Comparison of ENCODE assay signal across 9 mouse cellular contexts in the genomic region with DNA sequence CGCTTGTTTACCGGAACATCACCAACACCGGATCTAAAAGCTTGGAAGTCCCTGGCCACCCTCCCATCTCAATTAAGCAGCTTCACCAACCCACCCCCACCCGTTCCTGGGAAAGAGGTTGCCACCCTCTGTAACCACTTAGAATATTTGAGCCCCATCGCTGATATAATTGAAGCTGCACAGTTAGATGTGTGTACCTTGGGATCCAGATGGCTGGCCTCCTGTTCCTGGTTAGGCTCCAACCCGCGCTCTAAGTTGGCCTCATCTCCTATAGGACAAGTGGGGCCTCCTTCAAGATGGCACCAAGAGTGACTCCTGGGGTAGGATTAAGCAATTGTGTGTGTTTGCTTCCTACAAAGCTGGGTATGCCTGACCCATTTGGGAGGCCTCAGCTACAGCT.
DNase-seq lines count a peak whose midpoint lies in the region; ATAC-seq and TF ChIP-seq lines count a peak whose summit lies in the region.
"Had no signal": no experiment of that assay in that cellular context is flagged by ENCODE, and none has a peak within 500 bp of the region (broad histone marks: within the 10 kb centered on the region; RNA-seq: fewer than 3 reads in every experiment).

No protein-coding gene starts in this region.

- H3K9me3 ChIP-seq in heart, embryonic 13.5 days = no peaks in the 10 kb centered on the region
- H3K9me3 ChIP-seq in hindbrain, postnatal 0 days (ENCODE audit: low read length) = no peaks in the 10 kb centered on the region

- TF ChIP-seq POLR2A in testis, adult 2 months (IDR thresholded peaks at IDR 0.05; ENCODE audit: control insufficient read depth, low read depth, low read length) = no peak

- no peak overlapping the region for H3K27ac ChIP-seq in heart, embryonic 13.5 days (replicated peaks)
- H3K27ac ChIP-seq in testis, adult 2 months (ENCODE audit: control insufficient read depth, insufficient read depth, low read depth, low read length) = no peak overlapping the region
- H3K27ac ChIP-seq in hindbrain, postnatal 0 days = peak overlapping the region; percentile 51; the same call in 1 of the 2 replicates

- H3K4me2 ChIP-seq in heart, embryonic 13.5 days = peak overlapping the region; percentile 52
- no peak overlapping the region for H3K4me2 ChIP-seq in hindbrain, postnatal 0 days (ENCODE audit: low read depth, low read length)

- H3K36me3 ChIP-seq in heart, embryonic 13.5 days = no peaks in the 10 kb centered on the region
- H3K36me3 ChIP-seq in testis, adult 2 months (ENCODE audit: control insufficient read depth, insufficient read depth, low read length) = no peaks in the 10 kb centered on the region
- H3K36me3 ChIP-seq in hindbrain, postnatal 0 days (ENCODE audit: insufficient read depth, low read length) = no peaks in the 10 kb centered on the region

- no peaks in the 10 kb centered on the region for H3K27me3 ChIP-seq in heart, embryonic 13.5 days (replicated peaks)
- no peaks in the 10 kb centered on the region for H3K27me3 ChIP-seq in testis, adult 2 months (ENCODE audit: control insufficient read depth, insufficient read depth, low read length)
- no peaks in the 10 kb centered on the region for H3K27me3 ChIP-seq in hindbrain, postnatal 0 days (ENCODE audit: insufficient read depth, low read length)

- peak overlapping the region; percentile 56; the same call in 1 of the 2 replicates for H3K9ac ChIP-seq in heart, embryonic 13.5 days
- no peak overlapping the region for H3K9ac ChIP-seq in hindbrain, postnatal 0 days (replicated peaks; ENCODE audit: low read length)

- H3K4me1 ChIP-seq in heart, embryonic 13.5 days = peaks cover 21% of the 10 kb centered on the region
- peaks cover 11% of the 10 kb centered on the region for H3K4me1 ChIP-seq in testis, adult 2 months (ENCODE audit: control insufficient read depth, insufficient read depth, low read length)
- H3K4me1 ChIP-seq in hindbrain, postnatal 0 days (ENCODE audit: insufficient read depth, low read length) = 0 out of 2 replicates have a peak, but pooled peaks cover 4% of the 10 kb centered on the region

- WGBS in heart, embryonic 13.5 days = 48% methylated on average over 7 of the region's 7 CpGs
- 40% methylated on average over 7 of the region's 7 CpGs for WGBS in hindbrain, postnatal 0 days

- no peak for DNase-seq in heart, postnatal 4 days
- no peak for DNase-seq in testis, postnatal 10 days (ENCODE audit: low spot score)
- peak; percentile 24 for DNase-seq in hindbrain, postnatal 0 days (ENCODE audit: low spot score)
- no peak for DNase-seq in right cerebral cortex, postnatal 4 days
- DNase-seq in urinary bladder, postnatal 14 days (ENCODE audit: low spot score) = no peak
- DNase-seq in yolk sac, embryonic 10.5 days (ENCODE audit: low spot score) = no peak
- DNase-seq: adrenal gland, postnatal 25 days had no signal

- no peak for TF ChIP-seq CTCF in testis, adult 2 months (IDR thresholded peaks at IDR 0.05; ENCODE audit: control insufficient read depth, insufficient read depth, insufficient replicate concordance, low read depth, low read length)
- no peak for TF ChIP-seq CTCF in hindbrain, postnatal 0 days (IDR thresholded peaks at IDR 0.05; ENCODE audit: low read depth)

- H3K4me3 ChIP-seq in heart, embryonic 13.5 days = no peak overlapping the region
- H3K4me3 ChIP-seq in testis, adult 2 months (ENCODE audit: control insufficient read depth, low read depth, low read length) = peak overlapping the region; percentile 8; the same call in 1 of the 2 replicates
- no peak overlapping the region for H3K4me3 ChIP-seq in hindbrain, postnatal 0 days (ENCODE audit: low read length)

- no peak for ATAC-seq in heart, embryonic 13.5 days (ENCODE audit: extremely low read depth, insufficient number of reproducible peaks, low FRiP score, low TSS enrichment)
- peak; percentile 66 for ATAC-seq in hindbrain, postnatal 0 days
